Mouse (Mus musculus): ENCODE data around the gene Hs6st1.
A peak's percentile ranks its signal among the peaks of the same experiment; 100 is the strongest.

Gene Hs6st1

GRCm38 (mm10) chr1:36064861-36065760 is 3.1 kb upstream of the Hs6st1 start:
- DNase-seq (ENCODE audit: low spot score in 2 of 2) = peak; percentile 86 to 96

- DNase-seq (ENCODE audit: low spot score in 2 of 2) = no peak
Observed at GRCm38 (mm10) chr1:36065761-36066150, 2.4 kb upstream of the Hs6st1 start.

GRCm38 (mm10) chr1:36066216-36066980 is 1.8 kb upstream of the Hs6st1 start:
- no peak for DNase-seq (ENCODE audit: low spot score in 2 of 2)

- no peak for DNase-seq (ENCODE audit: low spot score in 2 of 2)
Observed at GRCm38 (mm10) chr1:36067201-36067600, 999 bp upstream of the Hs6st1 start.

GRCm38 (mm10) chr1:36067611-36068010 is 589 bp upstream of the Hs6st1 start:
- no peak for DNase-seq (ENCODE audit: low spot score in 2 of 2)

- DNase-seq (ENCODE audit: low spot score in 2 of 2) = peak in 1 of 2 experiments; percentile 38
Observed at GRCm38 (mm10) chr1:36068531-36069120, 426 bp downstream of the Hs6st1 start.

GRCm38 (mm10) chr1:36069291-36069771 is 1.1 kb downstream of the Hs6st1 start:
- DNase-seq (ENCODE audit: low spot score in 2 of 2) = no peak

- DNase-seq (ENCODE audit: low spot score in 2 of 2) = no peak
Observed at GRCm38 (mm10) chr1:36070190-36070589, 2.0 kb downstream of the Hs6st1 start.

- no peak for DNase-seq (ENCODE audit: low spot score in 2 of 2)
Observed at GRCm38 (mm10) chr1:36070740-36071139, 2.5 kb downstream of the Hs6st1 start.

GRCm38 (mm10) chr1:36071176-36071575 is 3.0 kb downstream of the Hs6st1 start:
- DNase-seq (ENCODE audit: low spot score in 2 of 2) = no peak

GRCm38 (mm10) chr1:36071611-36072010 is 3.4 kb downstream of the Hs6st1 start:
- no peak for DNase-seq (ENCODE audit: low spot score in 2 of 2)

- DNase-seq (ENCODE audit: low spot score in 2 of 2) = no peak
Observed at GRCm38 (mm10) chr1:36072588-36073556, 4.7 kb downstream of the Hs6st1 start.

GRCm38 (mm10) chr1:36073566-36073965 is 5.4 kb downstream of the Hs6st1 start:
- DNase-seq (ENCODE audit: low spot score in 2 of 2) = no peak

- DNase-seq (ENCODE audit: low spot score in 2 of 2) = no peak
Observed at GRCm38 (mm10) chr1:36074197-36074596, 6.0 kb downstream of the Hs6st1 start.

- DNase-seq (ENCODE audit: low spot score in 2 of 2) = no peak
Observed at GRCm38 (mm10) chr1:36074968-36075367, 6.8 kb downstream of the Hs6st1 start.

- DNase-seq (ENCODE audit: low spot score in 2 of 2) = no peak
Observed at GRCm38 (mm10) chr1:36075652-36076051, 7.5 kb downstream of the Hs6st1 start.

GRCm38 (mm10) chr1:36077084-36077483 is 8.9 kb downstream of the Hs6st1 start:
- no peak for DNase-seq (ENCODE audit: low spot score in 2 of 2)

- no peak for DNase-seq (ENCODE audit: low spot score in 2 of 2)
Observed at GRCm38 (mm10) chr1:36078250-36078649, 10.1 kb downstream of the Hs6st1 start.

- DNase-seq (ENCODE audit: low spot score in 2 of 2) = no peak
Observed at GRCm38 (mm10) chr1:36079679-36080078, 11.5 kb downstream of the Hs6st1 start.

GRCm38 (mm10) chr1:36080974-36081373 is 12.8 kb downstream of the Hs6st1 start:
- DNase-seq (ENCODE audit: low spot score in 2 of 2) = no peak

- no peak for DNase-seq (ENCODE audit: low spot score in 2 of 2)
Observed at GRCm38 (mm10) chr1:36082184-36082583, 14.0 kb downstream of the Hs6st1 start.
